Mouse (Mus musculus) adrenal gland, adult 8-10 months (tissue): ENCODE data around the gene Mef2c. TPM values are rescaled to one million over a fixed set of nuclear protein-coding genes. Genes with fewer than 3 reads are reported as not detected.

Experiments
- DNase-seq: peaks from one replicate; pipeline ENCODE4 v3.0.0; 2022
- total RNA-seq, 4 experiments: library from RNA; stranded (reverse); gene quantifications; 2 replicates each; pipeline ENCODE4 v1.2.4; 2022

The Mef2c gene
- total RNA-seq, 4 experiments from 2014 or later = 40.6 to 83.3 (median 62.7) TPM

GRCm38 (mm10) chr13:83524902-83525715, 21.3 kb downstream of the Mef2c start:
- DNase-seq = no peak

GRCm38 (mm10) chr13:83525716-83526005, 21.8 kb downstream of the Mef2c start:
- DNase-seq = no peak

DNA sequence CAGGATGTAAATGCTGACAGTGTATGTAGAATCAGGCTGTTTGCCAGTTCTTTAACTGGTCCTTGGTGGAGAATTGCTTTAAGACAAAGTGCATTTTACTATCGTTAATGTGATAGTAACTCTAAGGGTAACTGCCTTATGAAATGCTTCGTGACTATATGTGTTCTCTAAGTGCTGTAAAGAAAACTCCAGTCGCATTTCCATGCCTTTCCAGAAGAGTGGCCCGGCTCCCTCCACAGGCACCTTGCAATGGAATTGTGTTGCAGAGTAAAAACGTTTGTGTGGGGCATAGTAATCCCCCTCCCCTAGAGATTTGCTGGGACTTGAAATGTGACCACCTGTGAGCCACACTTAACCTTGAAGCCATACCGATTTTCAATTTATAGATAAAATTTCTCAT, 22.2 kb downstream of the Mef2c start:
- DNase-seq = no peak

GRCm38 (mm10) chr13:83527921-83528320, 24.1 kb downstream of the Mef2c start:
- DNase-seq = no peak

DNA sequence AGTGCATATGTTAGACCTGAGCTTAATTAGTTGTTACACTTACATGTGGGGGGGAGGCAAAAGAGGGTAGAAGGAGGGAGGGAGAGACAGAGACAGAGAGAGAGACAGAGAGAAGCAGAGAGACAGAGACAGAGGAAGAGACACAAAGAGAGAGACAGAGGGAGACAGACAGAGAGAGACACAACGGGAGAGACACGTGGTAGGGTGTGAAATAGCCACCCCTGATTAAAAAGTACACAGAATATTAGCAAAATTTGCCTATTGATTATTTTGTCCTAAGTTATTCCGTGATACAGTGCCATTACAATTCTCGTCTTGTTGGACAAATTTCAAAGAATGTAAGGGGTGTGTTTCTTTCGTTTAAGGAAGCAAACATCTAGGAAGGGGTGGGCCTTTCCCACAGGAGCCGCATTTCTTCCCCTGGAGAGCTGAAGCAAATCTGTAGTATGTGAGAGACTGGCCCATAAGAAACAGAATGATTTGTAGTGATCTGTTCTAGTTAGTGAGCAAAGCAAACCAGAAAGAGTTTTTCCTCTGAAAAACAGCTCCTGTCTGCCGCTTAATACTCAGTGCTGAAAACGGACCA, 26.0 kb downstream of the Mef2c start:
- no peak for DNase-seq

DNA sequence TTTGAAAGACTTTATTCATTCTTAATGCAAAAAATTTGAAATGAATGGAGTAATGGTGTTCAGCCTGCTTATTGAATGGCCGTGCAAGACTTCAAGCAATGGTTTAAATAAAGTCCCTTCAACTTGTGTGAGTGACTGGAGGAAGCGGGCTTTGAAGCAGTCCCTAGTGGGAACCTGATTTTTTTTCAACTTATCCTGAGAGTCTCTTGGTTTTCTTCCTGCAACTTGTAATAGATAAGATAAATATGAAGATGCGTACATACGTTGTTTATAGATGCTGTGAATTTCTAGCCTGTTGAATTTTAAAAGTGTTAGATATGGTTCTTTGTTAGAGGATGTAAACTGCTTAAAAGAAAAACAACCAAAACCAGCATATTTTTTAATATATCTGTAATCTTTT, 27.1 kb downstream of the Mef2c start:
- DNase-seq = no peak

DNA sequence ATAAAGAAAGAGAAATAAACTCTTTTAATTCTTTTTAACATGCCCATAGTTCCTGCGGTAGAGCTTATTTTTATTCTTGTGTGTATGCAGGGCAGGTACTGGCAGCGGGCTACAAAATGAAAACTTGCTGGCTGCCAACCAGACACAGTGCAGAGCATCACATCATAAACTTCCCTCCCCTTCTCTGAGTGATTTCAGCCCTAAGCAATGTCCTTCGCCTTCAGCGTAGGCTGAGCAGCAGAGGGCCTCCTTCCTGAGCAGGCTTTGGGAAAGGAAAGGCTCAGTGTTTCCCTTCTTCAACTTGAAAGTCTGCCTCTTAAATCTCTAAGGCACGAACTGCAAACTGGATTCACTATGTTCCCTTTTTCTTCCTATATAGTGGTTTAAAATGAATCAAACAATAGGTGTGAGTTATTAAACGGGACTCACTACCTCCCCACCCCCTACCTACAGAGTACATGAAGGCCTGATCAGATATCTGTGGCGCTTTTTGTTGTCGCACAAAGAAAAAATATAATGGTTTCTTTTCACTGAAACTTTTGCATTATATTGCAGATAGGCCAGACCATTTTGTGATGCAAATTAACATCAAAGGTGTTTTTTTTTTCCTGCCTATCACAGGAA, 28.2 kb downstream of the Mef2c start:
- peak; percentile 48 for DNase-seq

- DNase-seq = no peak
These were observed 32.5 kb downstream of the Mef2c start for GRCm38 (mm10) chr13:83536361-83536760.

DNA sequence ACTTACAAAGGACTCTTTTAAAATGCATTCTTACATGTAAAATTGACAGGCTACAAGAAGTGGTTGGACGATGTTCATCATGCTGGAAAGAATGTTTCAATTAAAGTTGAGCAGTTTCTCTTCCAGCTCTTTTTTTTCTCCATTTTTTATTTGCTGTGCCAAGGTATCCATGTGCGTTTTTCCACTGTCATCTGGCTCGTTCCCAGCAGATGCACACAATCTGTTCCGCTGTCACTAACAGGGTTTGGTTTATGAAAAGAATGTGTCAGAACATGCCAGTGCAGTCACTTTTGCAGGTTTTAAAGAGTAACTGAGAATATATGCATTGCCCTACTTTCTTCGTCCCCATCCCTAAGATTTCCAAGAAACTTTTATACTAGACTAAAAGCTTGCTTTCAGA, 33.3 kb downstream of the Mef2c start:
- no peak for DNase-seq

GRCm38 (mm10) chr13:83539921-83540320, 36.1 kb downstream of the Mef2c start:
- DNase-seq = no peak

DNA sequence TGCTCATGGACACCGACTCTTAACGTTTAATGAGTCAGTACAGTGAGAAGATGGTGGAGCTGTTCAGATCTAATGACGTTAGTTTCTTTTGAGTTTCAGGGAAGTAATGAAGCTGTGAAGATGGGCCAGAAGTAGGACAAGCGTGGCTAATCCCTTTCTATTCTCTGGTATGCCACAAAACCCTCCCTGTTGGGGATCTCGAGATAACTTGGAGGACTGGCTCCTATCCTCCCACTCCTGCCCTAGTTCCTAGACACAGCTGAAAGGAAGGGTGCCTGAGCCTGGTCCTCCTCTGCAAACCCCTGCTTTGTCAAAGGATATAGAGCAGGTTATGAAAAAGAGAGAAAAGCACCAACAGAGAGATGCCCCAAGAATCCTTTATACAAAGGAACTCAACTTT, 38.8 kb downstream of the Mef2c start:
- no peak for DNase-seq

DNA sequence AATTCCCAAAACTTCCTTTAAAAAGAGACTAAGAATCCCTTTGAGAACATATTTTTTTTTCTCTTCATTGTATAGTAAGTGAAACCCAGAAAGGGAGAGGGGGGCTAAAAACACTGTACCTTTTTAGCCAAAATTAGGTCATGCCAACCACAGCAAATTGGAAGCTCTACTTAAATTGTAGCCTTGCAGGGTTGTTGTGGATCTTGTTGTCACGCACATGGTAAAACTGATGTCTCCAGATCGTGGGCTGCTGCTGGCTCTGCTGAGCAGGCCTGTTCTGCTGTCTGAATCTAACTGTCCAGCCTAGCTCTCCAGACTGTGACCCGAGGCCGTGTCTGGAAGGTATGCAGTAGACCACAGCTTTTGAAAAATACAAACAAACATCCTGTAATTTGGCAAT, 40.9 kb downstream of the Mef2c start:
- DNase-seq = no peak

- no peak for DNase-seq
These were observed 43.0 kb downstream of the Mef2c start for GRCm38 (mm10) chr13:83546876-83547275.

DNA sequence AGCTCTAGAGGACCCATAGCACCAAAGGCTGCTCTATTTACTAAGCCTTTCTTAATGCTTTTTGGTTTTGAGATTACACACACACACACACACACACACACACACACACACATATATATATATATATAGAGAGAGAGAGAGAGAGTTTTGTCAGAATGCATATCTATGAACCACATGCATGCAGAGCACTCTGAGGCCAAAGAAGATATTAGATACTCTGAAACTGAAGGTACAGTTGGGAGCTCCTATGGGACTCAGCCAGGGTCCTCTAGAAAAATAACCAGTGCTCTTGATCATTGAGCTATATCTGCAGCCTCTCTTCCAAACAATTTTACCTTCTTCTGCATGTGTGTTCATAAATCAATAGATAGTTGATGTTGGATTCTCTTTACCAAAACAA, 47.4 kb downstream of the Mef2c start:
- DNase-seq = no peak

GRCm38 (mm10) chr13:83552051-83552450, 48.2 kb downstream of the Mef2c start:
- DNase-seq = no peak

DNA sequence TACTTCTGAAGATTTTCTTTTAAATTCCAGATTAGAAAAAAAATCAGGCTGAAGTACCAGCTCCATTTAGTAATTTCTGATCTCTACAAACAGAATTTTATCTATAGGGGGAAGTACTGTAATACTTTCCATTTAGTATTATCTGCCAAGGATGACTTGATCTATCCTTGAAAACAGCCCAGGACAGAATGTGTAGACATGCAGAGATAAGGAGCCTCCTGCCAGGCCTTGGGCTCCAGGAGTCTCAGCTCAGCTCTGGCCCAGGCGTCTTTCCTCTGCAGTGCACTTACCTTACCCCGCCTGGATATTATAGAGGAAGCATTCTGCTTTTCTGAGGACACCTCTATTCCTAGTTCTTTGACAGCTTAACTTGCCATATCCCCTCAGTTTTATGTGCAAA, 59.4 kb downstream of the Mef2c start:
- DNase-seq = no peak

- DNase-seq = peak; percentile 25
These were observed 61.9 kb downstream of the Mef2c start for GRCm38 (mm10) chr13:83565732-83566131.

- DNase-seq = peak; percentile 40
These were observed 62.3 kb downstream of the Mef2c start for GRCm38 (mm10) chr13:83566180-83566579.

DNA sequence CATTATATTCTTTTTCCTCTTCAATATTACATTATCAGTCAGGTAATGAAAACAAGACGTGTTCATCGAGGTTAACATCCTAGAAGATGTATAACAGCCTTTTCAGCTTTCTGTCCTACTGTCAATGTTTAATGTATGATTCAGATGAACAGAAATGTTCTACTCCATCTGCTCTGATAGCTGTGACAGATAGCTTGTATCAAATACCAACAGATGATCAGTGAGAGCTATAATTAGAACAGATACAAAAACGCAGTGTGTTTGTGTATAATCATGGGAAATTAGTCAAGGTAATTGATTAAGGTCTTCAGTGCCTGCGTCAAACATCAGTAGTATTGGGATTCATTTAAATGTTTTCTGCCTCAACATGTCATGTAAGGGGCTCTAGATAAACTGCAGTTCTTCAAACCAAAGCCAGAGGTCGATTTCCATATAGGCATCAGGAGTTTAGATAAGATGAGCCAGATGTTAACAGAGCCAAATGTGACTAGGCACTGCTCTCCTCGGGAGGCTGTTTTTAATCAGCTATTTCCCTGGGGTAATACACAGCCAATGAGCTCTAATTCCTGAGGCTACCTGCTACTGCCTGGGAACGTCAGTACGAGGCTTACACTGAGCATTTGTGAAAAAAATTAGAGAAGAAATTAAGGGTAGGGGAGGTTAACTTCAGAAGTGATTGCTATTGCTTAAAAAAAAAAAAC, 63.1 kb downstream of the Mef2c start:
- DNase-seq = no peak

- no peak for DNase-seq
These were observed 63.8 kb downstream of the Mef2c start for GRCm38 (mm10) chr13:83567681-83568080.

DNA sequence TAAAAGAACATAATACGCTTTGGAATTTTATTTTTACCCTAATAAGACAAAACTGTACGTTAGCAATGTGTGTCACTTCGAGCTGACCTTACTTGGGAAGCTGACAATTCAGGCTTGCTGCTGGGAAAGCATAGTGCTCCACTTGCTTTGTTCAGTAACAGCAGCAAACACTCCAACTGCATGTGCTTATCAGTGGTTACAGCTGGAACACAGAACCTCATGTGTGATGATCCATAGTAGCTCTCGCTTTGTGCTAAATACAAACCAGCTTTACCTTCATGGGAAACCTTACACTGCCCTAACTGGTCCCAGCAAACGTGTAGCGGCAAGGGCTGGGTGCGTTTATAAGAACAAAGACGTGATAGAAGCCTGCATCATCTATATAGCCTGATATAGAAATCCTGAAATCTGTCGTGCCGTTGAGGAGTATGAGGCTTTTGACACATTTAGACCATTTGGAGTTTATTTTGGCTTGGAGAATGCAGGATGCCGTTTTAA, 65.0 kb downstream of the Mef2c start:
- no peak for DNase-seq

GRCm38 (mm10) chr13:83571973-83572447, 68.2 kb downstream of the Mef2c start:
- peak; percentile 63 for DNase-seq

GRCm38 (mm10) chr13:83572469-83572868, 68.6 kb downstream of the Mef2c start:
- no peak for DNase-seq
